Mouse (Mus musculus) urinary bladder, adult 2 months (tissue): Measurements from ENCODE around the gene Ssbp3. TPM values are rescaled to one million over a fixed set of nuclear protein-coding genes. Genes with fewer than 3 reads are reported as not detected.

ENCODE experiments used
- DNase-seq: peaks from one replicate; pipeline ENCODE4 v3.0.0; 2022; ENCODE audit warnings: low spot score
- polyA plus RNA-seq: library from polyadenylated mRNA; depleted of rRNA; stranded (reverse); fragments of >200 nt; gene quantifications from 2 replicates; pipeline ENCODE4 v1.2.3, GENCODE M21; 2012

The Ssbp3 gene
- polyA plus RNA-seq, 1 experiment = 59.0 TPM

DNA sequence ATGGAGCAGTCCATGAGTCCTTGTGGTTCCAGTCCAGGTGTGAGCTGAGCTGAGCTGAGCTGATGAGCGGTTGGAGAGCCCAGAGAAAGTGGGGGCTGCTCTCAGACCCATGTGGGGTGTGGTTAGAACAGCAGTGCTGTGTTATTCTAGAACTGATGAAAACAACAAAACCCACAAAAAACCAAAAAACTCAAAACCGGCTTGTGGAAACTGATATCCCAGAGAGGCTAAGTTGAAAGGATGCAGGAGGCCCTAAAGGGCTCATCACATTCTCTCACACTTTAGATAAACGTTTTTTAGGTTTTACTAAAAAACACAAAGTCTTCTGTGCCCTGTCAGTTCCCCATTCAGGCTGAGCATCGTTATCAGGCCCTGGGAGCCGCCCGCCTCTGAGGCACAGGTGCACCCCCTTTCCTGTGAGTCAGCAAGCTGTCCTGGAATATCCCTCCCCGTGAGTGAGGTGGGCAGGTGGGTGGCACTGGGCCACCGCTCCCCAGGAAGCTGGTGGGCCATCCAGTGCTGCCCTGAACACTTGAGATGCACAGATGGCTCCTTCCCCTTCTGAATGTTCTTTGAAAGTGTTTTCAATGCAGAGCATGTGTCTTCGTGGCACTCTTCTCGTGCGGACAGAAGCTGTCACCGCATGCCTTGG, 24.6 kb downstream of the Ssbp3 start:
- no peak for DNase-seq

DNA sequence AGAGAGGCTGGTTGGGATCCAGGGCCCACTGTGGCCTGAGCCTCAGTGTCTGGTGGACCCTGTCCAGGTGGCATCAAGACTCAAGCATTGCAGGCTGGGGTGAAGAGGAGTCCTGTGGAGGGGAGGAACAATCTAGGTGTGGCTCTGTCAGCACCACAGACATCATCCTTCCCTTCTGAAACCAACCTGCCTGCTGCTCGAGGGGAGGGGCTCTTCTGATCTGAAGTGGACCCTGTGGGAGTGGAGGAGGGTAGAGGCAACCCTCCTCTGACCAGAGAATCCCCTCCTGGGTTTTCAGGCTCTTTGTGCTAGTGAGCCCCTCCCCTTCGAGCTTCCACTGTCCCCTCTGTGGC, 25.1 kb downstream of the Ssbp3 start:
- no peak for DNase-seq

DNA sequence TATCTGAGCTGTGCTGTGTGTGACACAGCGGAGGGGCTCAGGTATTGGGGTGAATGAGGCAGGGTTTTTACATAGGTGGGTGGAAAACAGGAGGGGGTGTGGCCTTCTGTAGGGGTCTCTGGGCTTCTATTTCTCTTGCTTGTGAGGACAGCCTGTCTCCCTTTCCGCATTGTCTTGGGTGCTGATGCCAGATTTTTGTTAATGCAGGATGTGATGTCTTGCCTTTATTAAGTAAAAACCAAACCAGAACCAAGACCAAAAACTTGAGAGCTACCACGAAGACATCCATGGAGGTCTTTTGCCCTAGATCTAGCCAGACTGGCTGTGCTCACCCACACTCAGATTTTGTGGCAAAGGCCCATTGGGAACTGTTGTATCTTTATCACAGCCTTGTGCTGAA, 25.5 kb downstream of the Ssbp3 start:
- no peak for DNase-seq

DNA sequence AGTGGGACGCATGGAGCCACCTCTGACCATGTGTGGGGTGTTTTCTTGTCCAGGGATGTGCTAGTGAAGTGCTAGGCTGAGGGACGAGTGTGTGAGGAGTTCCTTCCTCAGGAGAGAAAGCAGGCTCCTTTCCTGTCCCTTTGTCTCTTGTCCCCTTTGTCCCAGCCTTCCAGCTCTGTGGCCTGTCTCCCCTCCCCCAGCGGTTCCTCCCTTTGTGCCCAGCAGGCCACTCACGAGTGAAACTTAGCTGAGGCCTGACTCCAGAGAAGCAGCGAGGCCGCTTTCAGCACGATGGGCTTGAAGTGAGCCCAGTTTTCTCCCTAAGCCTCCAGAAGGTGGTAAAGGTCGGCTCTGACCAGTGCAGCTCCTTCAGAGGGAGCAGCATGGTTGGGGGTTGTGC, 26.2 kb downstream of the Ssbp3 start:
- no peak for DNase-seq

DNA sequence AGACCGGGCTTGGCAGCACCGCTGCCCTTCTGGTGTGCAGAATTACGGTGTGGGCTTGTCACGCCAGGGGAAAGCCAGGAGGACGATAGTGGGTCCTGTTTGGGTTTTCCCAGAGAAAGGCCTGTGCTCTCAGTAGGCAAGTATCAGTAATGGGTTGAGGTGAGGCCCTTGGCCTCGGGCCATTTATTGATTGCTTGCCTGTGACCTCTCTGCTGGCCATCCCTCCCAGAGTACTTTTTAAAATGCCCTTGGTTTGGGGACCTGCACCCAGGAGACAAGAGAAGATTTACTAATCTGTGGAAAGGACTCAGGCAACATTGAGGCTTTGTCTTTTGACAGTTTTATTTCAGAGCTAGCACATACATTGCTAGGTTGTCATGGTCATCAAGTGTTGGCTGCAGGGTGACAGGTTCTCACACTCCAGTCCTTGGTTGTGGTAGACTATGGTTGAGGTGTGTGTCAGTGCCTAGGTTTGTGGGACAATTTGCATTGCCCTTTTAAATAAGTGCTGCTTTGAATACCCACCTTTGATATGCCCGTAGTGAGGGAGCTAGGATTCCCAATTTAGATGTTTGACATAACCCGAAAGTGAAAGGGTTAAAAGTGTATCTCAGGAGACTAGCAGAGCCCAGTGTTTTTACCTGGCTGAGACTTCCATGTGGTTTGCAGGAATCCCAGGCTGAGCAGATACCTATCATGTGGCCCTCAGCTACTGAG, 28.2 kb downstream of the Ssbp3 start:
- no peak for DNase-seq

DNA sequence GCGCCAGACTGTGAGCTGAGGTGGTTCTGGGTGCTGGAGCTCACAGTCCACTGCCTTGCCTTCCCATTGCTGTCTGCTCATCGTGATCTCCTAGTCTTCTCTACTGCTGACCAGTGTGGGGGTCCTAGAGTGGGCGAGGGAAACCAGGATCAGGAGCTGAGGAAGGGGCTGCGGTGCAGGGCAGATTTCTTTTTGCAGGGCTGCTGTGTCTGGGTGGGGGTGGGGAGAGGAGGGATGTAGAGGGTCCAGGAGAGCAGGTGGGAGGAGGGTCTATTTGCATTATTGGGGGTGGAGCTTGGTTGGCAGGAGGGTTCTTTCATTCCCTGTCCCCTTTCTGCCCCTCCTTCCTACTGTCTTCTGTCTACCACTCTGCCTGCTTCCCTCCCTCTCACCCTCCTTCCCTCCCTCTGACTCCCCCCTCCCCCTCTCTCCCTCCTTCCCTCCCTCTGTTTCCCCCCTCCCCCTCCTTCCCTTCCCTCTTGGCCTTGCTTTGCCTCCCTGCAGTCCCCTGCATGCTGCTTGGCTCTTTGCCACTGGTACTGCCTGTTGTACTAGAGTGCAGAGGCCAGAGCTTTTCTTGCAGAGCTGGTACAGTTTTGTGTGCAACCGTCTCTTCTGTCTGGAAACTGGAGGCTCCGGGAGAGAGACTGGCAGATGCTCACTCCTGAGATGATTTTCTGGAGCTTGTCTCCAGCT, 28.9 kb downstream of the Ssbp3 start:
- DNase-seq = no peak

DNA sequence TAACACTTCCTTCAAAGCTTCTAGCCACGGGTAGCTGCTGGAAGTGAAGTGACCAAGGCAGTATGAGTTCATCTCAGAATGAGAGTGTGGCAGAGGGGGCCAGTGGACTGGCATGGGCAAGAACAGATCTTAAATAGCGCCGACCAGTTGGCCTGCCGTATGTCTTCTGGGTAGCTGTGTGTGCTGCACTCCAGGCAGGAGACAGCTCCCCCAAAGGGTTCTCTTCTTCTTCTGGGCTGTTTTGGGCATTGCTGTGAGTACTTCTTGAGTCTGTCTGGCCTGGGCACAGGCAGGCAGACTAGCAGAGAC, 29.4 kb downstream of the Ssbp3 start:
- no peak for DNase-seq

DNA sequence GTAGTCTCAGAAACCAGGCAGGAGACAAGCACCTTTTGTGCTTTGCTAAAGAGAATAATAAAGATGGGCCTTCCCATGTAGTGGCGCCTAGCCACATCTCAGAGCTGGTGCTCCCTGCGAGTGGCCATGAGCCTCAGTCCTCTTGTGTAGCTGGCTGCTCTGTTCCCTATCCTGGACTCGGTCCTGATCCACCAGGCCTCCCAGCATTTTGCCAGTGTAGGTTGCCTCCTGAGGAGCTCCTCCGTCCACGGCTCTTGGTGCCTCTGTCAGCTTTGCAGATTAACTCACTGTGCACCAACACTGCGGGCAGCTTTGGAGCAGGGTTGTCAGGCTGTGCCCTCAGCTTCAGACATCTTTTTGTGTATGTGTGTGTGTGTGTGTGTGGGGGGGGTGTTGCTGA, 30.4 kb downstream of the Ssbp3 start:
- no peak for DNase-seq

DNA sequence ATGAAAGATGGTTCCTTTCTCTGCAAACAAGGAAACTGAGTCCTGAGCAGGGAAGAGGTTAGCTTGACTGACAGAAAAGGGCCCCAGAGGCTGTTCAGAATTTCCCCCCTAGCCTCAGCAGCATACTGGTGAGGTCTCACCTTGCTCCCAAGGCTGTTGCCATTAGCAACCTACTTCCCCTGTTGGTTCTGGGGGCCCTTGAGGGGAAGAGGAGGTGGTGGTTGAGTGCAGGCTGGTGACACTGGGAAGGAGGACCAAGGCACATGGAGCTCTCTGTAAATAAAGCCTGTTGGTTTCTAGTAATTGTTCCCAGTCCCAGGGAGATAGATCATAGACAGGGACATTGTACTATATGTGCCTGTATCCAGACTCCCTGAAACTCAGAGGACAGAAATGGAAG, 31.0 kb downstream of the Ssbp3 start:
- DNase-seq = no peak

DNA sequence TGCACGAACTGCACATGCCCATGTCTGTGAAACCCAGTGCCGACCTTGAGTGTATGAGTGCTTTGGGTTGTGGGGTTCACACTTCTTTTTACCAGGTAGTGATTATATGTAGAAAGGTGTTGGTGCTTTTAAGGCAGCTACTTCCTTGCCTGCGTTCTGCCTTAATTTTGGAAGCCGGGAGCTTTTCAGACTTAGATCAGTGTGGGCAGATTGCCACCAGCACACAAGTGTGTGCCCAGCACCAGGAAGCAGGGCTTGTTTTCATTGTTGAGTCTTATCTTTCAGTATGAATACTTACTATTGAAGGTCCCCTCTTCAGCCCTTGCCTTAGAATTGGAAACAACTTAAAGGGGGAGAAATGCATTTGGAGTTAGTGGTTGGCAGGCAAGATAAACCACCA, 32.0 kb downstream of the Ssbp3 start:
- no peak for DNase-seq

DNA sequence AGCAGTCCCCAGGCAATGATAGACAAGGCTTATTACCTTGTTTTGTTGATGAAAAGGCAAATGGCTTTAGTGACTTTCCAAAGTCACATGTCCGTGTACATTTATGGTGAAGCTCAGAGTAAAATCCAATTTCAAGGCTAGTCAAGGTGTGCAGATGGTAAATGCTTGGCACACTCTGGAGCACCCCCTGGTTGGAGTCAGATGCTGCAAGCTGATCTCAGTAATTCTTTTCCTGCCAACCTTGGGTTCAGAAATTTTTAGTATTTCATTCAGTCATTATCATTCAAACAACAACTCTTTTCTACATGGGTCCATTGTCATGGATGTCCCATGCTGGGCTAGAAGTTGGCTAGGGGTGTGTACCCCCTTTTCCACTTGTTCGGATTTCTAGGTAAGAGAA, 33.1 kb downstream of the Ssbp3 start:
- DNase-seq = no peak

DNA sequence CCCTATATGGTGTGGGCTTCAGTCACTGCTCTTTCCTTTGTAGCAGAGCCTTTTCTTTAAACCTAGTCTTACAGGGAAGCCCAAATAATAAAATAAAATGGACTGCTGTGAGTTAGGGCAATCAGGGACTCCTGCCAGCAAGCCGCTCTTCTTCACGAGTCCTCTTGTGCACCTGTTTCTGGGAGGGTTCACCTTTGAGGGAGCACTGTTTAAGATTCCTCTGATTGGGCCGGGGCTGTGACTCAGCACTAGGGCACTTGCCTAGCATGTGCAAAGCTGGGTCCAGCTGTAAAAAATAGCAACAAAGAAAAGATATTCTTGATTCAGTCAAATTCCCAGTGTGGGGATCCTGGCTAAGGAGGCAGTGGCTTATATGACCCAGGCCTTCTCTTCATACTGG, 34.4 kb downstream of the Ssbp3 start:
- DNase-seq = no peak

DNA sequence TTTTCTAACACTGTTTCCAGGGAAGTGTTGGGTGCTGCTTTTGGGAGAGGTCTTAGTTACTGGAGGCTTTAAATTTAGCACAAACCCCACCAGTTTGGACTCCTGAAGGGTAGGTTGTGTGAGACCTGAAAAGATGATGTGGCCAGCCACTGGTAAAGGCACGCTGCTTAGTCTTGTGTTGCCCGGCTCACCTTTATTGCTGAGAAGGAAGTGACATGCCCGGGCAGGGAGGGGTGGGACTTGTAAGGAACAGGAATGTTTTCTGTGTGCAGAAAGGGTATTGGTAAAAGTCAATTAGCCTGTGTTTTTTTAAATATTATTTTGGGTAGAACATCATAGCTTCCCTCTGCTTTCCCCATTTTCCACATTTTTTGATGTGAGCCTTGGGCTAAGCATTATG, 37.2 kb downstream of the Ssbp3 start:
- DNase-seq = no peak

DNA sequence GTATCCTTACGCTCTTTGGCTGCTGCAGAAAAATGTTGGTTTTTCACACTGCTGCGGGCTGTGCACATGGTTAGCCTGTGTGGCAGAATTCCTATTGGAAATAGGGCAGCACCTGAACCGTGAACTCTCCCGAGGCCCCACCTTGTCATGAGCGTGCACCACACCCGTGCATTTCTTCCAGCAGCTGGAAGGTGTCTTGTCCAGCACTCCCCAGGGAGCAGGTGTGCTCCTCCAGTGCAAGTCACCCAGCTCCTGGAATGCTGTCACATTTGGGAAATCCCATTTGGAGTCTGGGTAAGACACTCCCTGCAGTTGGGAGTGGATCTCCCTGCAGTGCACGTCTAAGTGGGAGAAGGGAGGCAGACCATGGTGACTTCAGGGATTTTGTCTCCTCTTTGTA, 38.0 kb downstream of the Ssbp3 start:
- DNase-seq = no peak

DNA sequence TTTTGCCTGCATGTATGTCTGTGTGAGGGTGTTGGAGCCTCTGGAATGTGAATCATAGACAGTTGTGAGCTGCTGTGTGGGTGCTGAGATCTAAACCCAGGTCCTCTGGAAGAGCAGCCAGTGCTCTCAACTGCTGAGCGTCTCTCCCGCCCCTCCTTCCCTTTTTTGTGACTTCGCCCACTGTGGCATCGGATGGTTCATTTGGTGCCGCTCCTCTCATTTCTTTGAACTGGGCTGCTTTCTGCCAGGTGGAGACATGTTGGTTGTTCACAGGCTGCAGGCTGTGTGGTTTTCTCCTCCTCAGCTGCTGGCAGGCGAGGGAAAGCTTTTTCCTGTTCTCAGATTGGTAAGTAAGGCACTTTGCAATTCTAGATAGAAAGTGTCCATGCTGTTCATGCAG, 38.7 kb downstream of the Ssbp3 start:
- DNase-seq = no peak

DNA sequence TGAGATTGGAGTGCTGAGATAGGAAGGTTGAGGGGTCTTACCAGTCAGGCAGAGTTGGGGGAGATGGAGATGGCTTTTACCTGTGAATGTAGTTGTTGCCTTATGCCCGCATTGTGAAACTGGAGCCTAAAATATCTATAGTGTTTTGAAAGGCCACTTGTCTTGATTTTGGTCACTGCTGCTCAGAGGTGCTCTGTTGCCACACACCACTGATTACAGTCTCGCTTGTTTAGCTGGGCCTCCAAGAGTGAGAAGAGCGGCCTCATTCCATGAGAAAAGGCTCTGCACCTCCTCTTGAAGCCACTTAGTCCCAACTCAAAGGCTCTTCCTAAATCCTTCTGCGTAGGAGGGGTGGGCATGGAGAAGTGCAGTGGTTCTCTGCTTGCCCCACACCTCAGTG, 40.3 kb downstream of the Ssbp3 start:
- DNase-seq = no peak

DNA sequence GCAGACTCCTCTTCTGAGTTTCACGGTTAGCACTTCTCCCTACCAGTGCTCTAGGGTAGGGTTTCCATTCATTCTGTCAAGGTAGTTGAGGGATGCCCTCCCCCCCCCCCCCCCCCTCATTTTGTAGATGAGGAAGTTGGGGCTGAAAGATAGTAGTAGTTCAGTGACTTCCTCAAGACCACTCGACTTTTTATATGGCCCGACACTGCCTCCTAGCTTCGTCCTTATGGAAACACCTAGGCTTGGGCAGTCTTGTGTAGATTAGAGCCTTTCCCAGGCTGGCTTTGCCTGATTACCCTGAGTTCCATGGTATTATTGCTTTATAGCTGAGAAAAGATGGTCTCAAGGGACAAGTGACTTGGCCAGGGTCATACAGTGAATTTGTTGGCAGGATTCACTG, 41.0 kb downstream of the Ssbp3 start:
- DNase-seq = no peak

DNA sequence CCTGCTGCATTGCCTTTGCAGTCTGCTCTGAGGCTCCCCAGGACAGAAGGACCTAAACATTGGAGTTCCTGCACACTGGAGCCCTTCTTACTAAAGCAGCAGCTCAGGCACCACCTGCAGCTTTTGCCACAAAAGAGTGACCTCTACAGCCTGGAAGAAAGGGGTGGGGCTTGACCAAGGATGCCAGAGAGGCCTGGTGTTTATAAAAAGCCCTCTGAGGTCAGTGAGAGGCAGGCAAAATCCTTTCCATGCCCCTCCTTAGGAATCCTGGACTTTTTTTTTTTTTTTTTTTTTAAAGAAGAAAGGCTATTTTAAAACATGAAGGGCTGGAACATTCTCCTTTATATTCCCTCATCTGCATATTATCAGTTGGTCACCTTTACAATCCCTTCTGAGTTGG, 42.7 kb downstream of the Ssbp3 start:
- no peak for DNase-seq

DNA sequence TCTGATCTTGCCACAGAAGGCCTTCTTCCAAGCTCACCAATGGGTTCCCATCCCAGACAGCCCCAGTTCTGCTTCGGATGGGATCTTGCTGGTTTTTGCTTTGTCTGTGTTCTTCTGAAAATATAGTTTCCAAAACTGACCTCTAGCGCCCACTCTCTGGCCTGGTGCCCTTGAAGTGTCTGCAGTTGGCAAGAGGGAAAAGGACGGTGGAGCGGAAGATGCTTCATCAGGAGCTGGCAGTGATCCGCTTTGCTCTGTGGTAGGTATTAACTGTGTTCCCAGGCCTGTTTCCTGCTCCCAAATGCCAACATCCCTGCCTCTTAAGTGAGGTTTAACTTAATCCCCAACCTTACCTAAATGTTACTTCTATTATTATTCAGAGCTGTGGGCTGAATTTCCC, 43.3 kb downstream of the Ssbp3 start:
- no peak for DNase-seq

DNA sequence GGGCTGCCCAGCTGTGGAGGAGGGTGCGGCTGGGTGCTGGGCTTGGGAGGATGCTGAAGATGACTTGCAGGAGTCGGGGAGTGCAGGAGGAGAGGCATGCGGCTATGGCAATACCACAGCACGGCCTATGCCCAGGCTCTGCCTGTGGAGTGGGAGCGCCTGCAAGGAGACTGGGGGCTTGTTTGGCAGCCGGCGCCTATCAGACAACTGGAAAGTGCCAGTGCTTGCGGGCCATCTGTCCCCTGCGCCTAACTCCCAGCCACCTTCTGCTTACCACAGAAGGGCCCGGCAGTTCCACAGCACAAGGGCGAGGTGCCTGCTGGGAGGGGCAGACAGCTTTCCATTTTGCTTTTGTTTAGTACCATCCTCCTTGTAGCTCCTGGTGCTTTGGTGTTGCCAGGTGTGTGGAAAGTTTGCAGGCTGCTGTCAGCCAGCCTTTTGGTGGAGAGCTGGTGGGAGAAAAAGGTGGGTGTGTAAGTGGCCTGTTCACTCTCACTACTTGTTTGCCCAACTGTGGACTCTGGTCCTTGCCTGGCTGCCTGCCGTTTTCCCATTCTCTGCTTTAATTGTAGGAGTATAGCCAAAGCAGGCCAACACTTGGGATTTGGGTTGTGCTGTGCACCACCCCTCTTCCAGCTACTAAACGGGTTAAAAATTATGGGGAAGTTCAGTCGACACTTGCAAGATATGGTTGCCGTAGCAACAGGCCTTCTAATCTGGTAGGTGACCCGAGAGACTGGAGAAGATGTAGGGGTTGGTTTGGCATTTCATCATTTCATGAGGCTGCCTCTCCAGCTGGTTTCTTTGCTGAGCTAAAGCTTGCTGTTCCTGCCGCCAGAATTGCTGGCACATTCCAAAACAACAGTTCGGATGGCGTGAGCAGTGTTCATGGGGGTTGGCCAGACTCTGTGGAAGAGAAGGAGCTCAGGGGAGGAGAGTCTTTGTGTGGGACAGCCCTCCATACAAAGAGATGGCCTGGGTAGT, 45.5 kb downstream of the Ssbp3 start:
- DNase-seq = no peak

DNA sequence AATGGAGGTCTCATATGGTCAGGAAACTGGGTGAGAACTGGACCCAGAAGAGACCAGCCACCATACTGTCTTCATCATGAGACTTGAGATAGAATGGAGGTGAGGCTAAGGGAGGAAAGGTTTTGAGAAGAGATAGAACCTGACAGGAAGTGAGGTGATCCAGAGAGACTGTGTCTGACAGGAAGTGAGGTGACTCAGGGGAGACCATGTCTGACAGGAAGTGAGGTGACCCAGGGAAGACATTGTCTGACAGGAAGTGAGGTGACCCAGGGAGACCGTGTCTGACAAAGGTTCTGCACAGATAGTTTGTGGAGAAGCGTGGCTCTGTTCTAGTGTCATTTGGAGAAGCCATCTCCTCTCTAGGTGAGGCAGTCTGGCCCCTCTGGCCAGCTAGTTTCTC, 47.6 kb downstream of the Ssbp3 start:
- no peak for DNase-seq

DNA sequence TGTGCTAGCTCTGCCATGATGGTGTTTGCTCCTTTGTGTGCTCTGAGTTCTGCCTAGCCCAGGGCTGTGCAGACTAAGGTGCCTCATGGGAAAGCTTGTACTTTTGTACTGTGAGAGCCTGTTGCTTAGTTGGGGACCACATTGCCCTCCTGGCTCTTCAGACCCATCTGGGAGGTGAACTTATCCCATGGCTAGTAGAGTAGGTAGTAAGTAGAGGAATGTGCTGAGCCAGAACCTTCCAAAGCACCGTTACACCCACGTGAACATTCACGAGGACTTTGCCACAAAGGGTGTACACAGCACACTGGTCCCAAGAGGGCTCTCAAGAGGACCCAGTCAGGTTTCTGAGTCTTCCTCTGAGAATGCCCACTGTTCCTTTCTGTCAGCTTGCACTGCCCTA, 48.1 kb downstream of the Ssbp3 start:
- no peak for DNase-seq
